Mouse (Mus musculus): ENCODE results near the gene Micu1. TPM values are rescaled to one million over a fixed set of nuclear protein-coding genes. Genes with fewer than 3 reads are reported as not detected.

Gene Micu1
- total RNA-seq, 2 experiments from 2014 or later: 98.3 to 109 TPM

GRCm38 (mm10) chr10:59907695-59908299 lies 205.5 kb downstream of the Micu1 start:
- DNase-seq: no peak

- DNase-seq: no peak
Measured at GRCm38 (mm10) chr10:59908776-59909315, 206.6 kb downstream of the Micu1 start.

DNA sequence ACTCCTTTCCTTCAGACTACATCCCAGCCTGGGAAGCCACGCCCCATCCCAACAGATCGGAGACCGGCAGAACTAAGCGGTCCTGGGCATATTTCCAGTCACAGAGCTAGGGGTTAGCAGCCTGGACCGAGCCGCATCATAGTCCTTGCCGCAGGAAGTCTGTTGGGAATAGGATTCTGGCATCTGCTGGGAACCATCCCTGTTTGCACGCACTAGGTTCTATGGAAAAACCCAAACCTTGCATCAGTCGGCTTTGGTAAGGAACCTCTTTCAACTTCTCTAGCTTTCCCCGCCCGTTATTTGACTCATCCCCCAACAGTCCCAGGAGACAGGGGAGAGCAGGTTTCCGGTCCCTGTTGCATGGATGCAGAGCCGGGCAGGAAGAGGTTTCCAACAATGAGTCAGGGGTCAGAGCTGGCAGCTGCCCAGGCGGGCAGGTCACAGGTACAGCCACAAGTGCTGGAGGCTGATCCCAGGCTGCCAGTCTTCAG lies 207.1 kb downstream of the Micu1 start:
- DNase-seq: no peak

DNA sequence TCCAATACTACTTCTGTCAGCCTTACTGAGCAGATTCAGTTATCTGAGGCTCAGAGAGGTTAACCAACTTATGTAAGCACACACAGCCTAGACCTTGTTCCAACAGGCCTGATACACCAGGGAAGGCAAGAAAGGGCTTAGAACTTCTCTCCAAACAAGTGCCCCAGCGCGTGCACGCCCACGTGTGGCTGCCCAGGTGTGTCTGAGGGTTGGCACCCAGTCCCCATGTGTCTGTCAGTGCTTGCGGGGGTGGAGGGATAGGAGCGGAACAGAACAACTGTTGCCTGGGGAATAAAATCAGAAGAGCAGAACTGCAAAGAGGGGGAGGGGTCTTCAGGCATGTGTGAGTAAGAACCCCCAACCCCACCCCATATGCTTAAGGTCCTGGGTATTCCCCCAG lies 208.8 kb downstream of the Micu1 start:
- DNase-seq: no peak

DNA sequence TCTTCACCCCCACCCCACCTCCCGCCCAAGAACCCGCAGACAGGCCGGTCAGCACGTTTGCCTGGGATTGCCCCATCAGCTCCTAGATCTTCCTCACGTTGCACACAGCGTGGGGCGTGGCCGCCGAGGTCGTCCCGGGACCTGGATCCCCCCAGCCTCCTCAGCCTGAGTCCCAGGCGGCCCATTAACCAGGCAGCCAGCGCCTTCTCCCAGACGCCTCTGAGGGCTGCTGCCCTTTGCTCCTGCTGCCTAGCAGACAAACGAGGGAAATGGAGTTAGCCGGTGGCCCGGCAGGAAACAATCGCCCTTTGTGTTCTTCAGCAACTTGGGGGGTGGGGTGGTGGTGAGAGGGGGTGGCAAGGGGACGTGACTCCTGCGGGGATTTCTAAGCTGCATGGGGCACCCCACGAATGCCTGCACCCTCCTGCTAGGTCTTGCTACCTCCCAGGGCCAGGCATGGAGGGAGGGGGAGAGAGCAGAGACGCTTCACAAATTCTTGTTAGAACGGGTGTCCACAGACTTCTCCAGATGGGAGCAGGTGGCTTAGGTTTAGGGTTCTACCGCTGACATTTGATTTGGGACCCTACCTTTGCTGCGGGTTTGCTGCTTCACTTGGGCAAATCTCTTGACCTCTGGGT lies 209.4 kb downstream of the Micu1 start:
- no peak for DNase-seq

Other genes with a start within 250 kb of the Micu1 start
- not detected for gene Gm10322, start 86.4 kb upstream of the Micu1 start, total RNA-seq (2021)
- 10 to 100 TPM; 48.7 to 50.2 TPM for gene Mcu, start 85.8 kb upstream of the Micu1 start, total RNA-seq (2021)
- 10 to 100 TPM; 48.0 to 48.3 TPM for gene Dnajb12, start 177.1 kb downstream of the Micu1 start, total RNA-seq (2021)
- gene Ddit4, start 249.4 kb downstream of the Micu1 start, total RNA-seq (2021): 10 to 100 TPM; 89.5 to 96.2 TPM

All from layer of hippocampus, postnatal 36 days (tissue).